Mouse (Mus musculus): ENCODE results near the gene Ell. TPM values are rescaled to one million over a fixed set of nuclear protein-coding genes. Genes with fewer than 3 reads are reported as not detected.
A peak's percentile ranks its signal among the peaks of the same experiment; 100 is the strongest.

Ell gene
- polyA plus RNA-seq, 1 experiment: 12.4 TPM

DNA sequence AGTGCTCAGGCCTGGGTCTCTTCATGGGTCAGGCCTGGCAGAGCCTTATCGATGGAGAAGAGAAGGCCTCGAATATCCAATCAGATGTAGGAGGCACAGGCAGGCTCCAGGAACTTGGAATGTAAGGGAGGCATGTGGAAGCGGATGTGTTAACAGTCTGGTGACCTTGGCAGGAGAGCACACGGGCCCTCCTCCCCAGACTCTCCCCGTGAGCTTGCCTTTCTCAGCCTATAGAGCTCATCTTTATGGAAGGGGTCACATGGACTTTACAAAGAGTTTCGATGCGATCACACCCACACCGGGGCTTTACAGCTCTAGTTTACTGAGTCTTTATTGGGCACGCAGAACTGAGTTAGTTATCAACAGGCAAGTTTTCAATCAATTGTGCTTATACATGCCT is 99.5 kb downstream of the Ell start:
- Histone ChIP-seq H3K4me1 (ENCODE audit: control insufficient read depth, insufficient read depth, low read length) (peaks cover 8% of the 10 kb centered on the region), H3K9me3 (replicated peaks; ENCODE audit: control insufficient read depth, insufficient read depth, low read length, poor library complexity, severe bottlenecking) (no peaks in the 10 kb centered on the region), H3K27ac (ENCODE audit: insufficient read depth, low read length) (peak overlapping the region; percentile 76), H3K9ac (ENCODE audit: low read depth, poor library complexity, severe bottlenecking) (no peak overlapping the region), H3K4me3 (ENCODE audit: low read depth, low read length) (no peak overlapping the region), H3K27me3 (ENCODE audit: control insufficient read depth, insufficient read depth, low read length, poor library complexity, severe bottlenecking) (no peaks in the 10 kb centered on the region), H3K36me3 (ENCODE audit: control insufficient read depth, insufficient read depth, low read length, poor library complexity, severe bottlenecking) (no peaks in the 10 kb centered on the region)
- TF ChIP-seq POLR2A (IDR thresholded peaks at IDR 0.05; ENCODE audit: insufficient read depth, low read length): no peak
- TF ChIP-seq EP300 (IDR thresholded peaks at IDR 0.05; ENCODE audit: insufficient read depth, low read depth, low read length): 0 out of 2 replicates have a peak, but pooled peaks have one; percentile 19

Other genes with a start within 250 kb of the Ell start
- 45.3 and 50.5 TPM in 2 replicates for gene Ddx49, start 237.0 kb upstream of the Ell start, polyA plus RNA-seq (2011; ENCODE audit: insufficient read depth, insufficient read length, low read depth, missing spikeins)
- 115 and 117 TPM in 2 replicates for gene Cope, start 236.9 kb upstream of the Ell start, polyA plus RNA-seq (2011; ENCODE audit: insufficient read depth, insufficient read length, low read depth, missing spikeins)
- 3.4 and 3.8 TPM in 2 replicates for gene Cers1, start 223.7 kb upstream of the Ell start, polyA plus RNA-seq (2011; ENCODE audit: insufficient read depth, insufficient read length, low read depth, missing spikeins)
- gene Gdf1, start 209.6 kb upstream of the Ell start, polyA plus RNA-seq (2011; ENCODE audit: insufficient read depth, insufficient read length, low read depth, missing spikeins): 1.0 TPM in 1 of 2 replicates, not detected in the other
- 46.3 and 50.1 TPM in 2 replicates for gene Upf1, start 186.2 kb upstream of the Ell start, polyA plus RNA-seq (2011; ENCODE audit: insufficient read depth, insufficient read length, low read depth, missing spikeins)
- 1.4 and 2.0 TPM in 2 replicates for gene Comp, start 165.9 kb upstream of the Ell start, polyA plus RNA-seq (2011; ENCODE audit: insufficient read depth, insufficient read length, low read depth, missing spikeins)
- gene Crtc1, start 99.9 kb upstream of the Ell start, polyA plus RNA-seq (2011; ENCODE audit: insufficient read depth, insufficient read length, low read depth, missing spikeins): 7.7 and 9.6 TPM in 2 replicates
- 27.4 and 33.7 TPM in 2 replicates for gene Klhl26, start 62.5 kb upstream of the Ell start, polyA plus RNA-seq (2011; ENCODE audit: insufficient read depth, insufficient read length, low read depth, missing spikeins)
- 3.3 and 4.2 TPM in 2 replicates for gene Tmem59l, start 52.1 kb upstream of the Ell start, polyA plus RNA-seq (2011; ENCODE audit: insufficient read depth, insufficient read length, low read depth, missing spikeins)
- gene Crlf1, start 46.3 kb upstream of the Ell start, polyA plus RNA-seq (2011; ENCODE audit: insufficient read depth, insufficient read length, low read depth, missing spikeins): 6.1 and 7.5 TPM in 2 replicates
- gene Rex1bd, start 32.7 kb upstream of the Ell start, polyA plus RNA-seq (2011; ENCODE audit: insufficient read depth, insufficient read length, low read depth, missing spikeins): 40.0 and 43.7 TPM in 2 replicates
- gene Uba52, start 28.7 kb upstream of the Ell start, polyA plus RNA-seq (2011; ENCODE audit: insufficient read depth, insufficient read length, low read depth, missing spikeins): 1,157 and 1,272 TPM in 2 replicates
- gene Fkbp8, start 11.7 kb upstream of the Ell start, polyA plus RNA-seq (2011; ENCODE audit: insufficient read depth, insufficient read length, low read depth, missing spikeins): 80.5 and 87.3 TPM in 2 replicates
- 57.4 and 63.5 TPM in 2 replicates for gene Kxd1, start 11.5 kb upstream of the Ell start, polyA plus RNA-seq (2011; ENCODE audit: insufficient read depth, insufficient read length, low read depth, missing spikeins)
- gene Isyna1, start 54.9 kb downstream of the Ell start, polyA plus RNA-seq (2011; ENCODE audit: insufficient read depth, insufficient read length, low read depth, missing spikeins): 61.5 and 72.3 TPM in 2 replicates
- gene Ssbp4, start 69.4 kb downstream of the Ell start, polyA plus RNA-seq (2011; ENCODE audit: insufficient read depth, insufficient read length, low read depth, missing spikeins): 49.9 and 50.2 TPM in 2 replicates
- not detected in 2 replicates for gene Lrrc25, start 76.7 kb downstream of the Ell start, polyA plus RNA-seq (2011; ENCODE audit: insufficient read depth, insufficient read length, low read depth, missing spikeins)
- gene Gdf15, start 93.0 kb downstream of the Ell start, polyA plus RNA-seq (2011; ENCODE audit: insufficient read depth, insufficient read length, low read depth, missing spikeins): 1.9 and 2.1 TPM in 2 replicates
- 30.2 and 44.4 TPM in 2 replicates for gene Pgpep1, start 120.9 kb downstream of the Ell start, polyA plus RNA-seq (2011; ENCODE audit: insufficient read depth, insufficient read length, low read depth, missing spikeins)
- 211 TPM in 2 replicates for gene Lsm4, start 133.8 kb downstream of the Ell start, polyA plus RNA-seq (2011; ENCODE audit: insufficient read depth, insufficient read length, low read depth, missing spikeins)
- gene Jund, start 159.5 kb downstream of the Ell start, polyA plus RNA-seq (2011; ENCODE audit: insufficient read depth, insufficient read length, low read depth, missing spikeins): 56.6 and 66.4 TPM in 2 replicates
- not detected in 2 replicates for gene Iqcn, start 164.0 kb downstream of the Ell start, polyA plus RNA-seq (2011; ENCODE audit: insufficient read depth, insufficient read length, low read depth, missing spikeins)
- gene Gm3336, start 179.1 kb downstream of the Ell start, polyA plus RNA-seq (2011; ENCODE audit: insufficient read depth, insufficient read length, low read depth, missing spikeins): 0.99 and 2.5 TPM in 2 replicates
- gene Pde4c, start 184.3 kb downstream of the Ell start, polyA plus RNA-seq (2011; ENCODE audit: insufficient read depth, insufficient read length, low read depth, missing spikeins): 1.9 and 2.3 TPM in 2 replicates
- 6.2 and 6.3 TPM in 2 replicates for gene Rab3a, start 215.2 kb downstream of the Ell start, polyA plus RNA-seq (2011; ENCODE audit: insufficient read depth, insufficient read length, low read depth, missing spikeins)
- gene Mpv17l2, start 221.5 kb downstream of the Ell start, polyA plus RNA-seq (2011; ENCODE audit: insufficient read depth, insufficient read length, low read depth, missing spikeins): 17.7 and 19.1 TPM in 2 replicates
- 20.1 and 25.1 TPM in 2 replicates for gene Pik3r2, start 237.3 kb downstream of the Ell start, polyA plus RNA-seq (2011; ENCODE audit: insufficient read depth, insufficient read length, low read depth, missing spikeins)